Mouse (Mus musculus) embryo, embryonic 11 days (tissue): ENCODE data around the gene Miip.

ENCODE experiments used
- DNase-seq: peaks from one replicate; pipeline ENCODE4 v3.0.0-alpha.2; 2015

Gene Miip

GRCm38 (mm10) chr4:147868450-147869031, at the start of gene Miip, which contains the start of gene Fv1:
Gene Miip, minus strand, starts transcription at chr4:147868816.
Gene Fv1, plus strand, starts transcription at chr4:147868979.
- DNase-seq: peak; percentile 98

- DNase-seq: no peak
Measured at GRCm38 (mm10) chr4:147909486-147909885, 40.9 kb upstream of the Miip start.

- DNase-seq: no peak
Measured at GRCm38 (mm10) chr4:147906230-147906629, 37.6 kb upstream of the Miip start.

GRCm38 (mm10) chr4:147905090-147905659, 36.6 kb upstream of the Miip start:
- no peak for DNase-seq

GRCm38 (mm10) chr4:147904313-147905089, 35.9 kb upstream of the Miip start, which contains the start of gene Mfn2:
Gene Mfn2, minus strand, starts transcription at chr4:147904704.
- peak; percentile 94 for DNase-seq

GRCm38 (mm10) chr4:147903601-147904000, 35.0 kb upstream of the Miip start:
- DNase-seq: no peak

GRCm38 (mm10) chr4:147902906-147903500, 34.4 kb upstream of the Miip start:
- DNase-seq: no peak

- DNase-seq: no peak
Measured at GRCm38 (mm10) chr4:147900452-147900851, 31.8 kb upstream of the Miip start.

- DNase-seq: no peak
Measured at GRCm38 (mm10) chr4:147897348-147897747, 28.7 kb upstream of the Miip start.

- no peak for DNase-seq
Measured at GRCm38 (mm10) chr4:147896411-147896810, 27.8 kb upstream of the Miip start.

GRCm38 (mm10) chr4:147895815-147896330, 27.3 kb upstream of the Miip start:
- DNase-seq: no peak

GRCm38 (mm10) chr4:147890341-147890740, 21.7 kb upstream of the Miip start:
- no peak for DNase-seq

- DNase-seq: no peak
Measured at GRCm38 (mm10) chr4:147888237-147888636, 19.6 kb upstream of the Miip start.

- no peak for DNase-seq
Measured at GRCm38 (mm10) chr4:147887277-147887676, 18.7 kb upstream of the Miip start.

- no peak for DNase-seq
Measured at GRCm38 (mm10) chr4:147886158-147886557, 17.5 kb upstream of the Miip start.

GRCm38 (mm10) chr4:147884138-147884537, 15.5 kb upstream of the Miip start:
- no peak for DNase-seq

- no peak for DNase-seq
Measured at GRCm38 (mm10) chr4:147883041-147883440, 14.4 kb upstream of the Miip start.

- no peak for DNase-seq
Measured at GRCm38 (mm10) chr4:147881792-147882191, 13.2 kb upstream of the Miip start.

- no peak for DNase-seq
Measured at GRCm38 (mm10) chr4:147879865-147880264, 11.2 kb upstream of the Miip start.

- no peak for DNase-seq
Measured at GRCm38 (mm10) chr4:147879456-147879855, 10.8 kb upstream of the Miip start.

GRCm38 (mm10) chr4:147878537-147878936, 9.9 kb upstream of the Miip start:
- no peak for DNase-seq

- no peak for DNase-seq
Measured at GRCm38 (mm10) chr4:147875852-147876575, 7.4 kb upstream of the Miip start.

GRCm38 (mm10) chr4:147869238-147869637, 622 bp upstream of the Miip start:
- DNase-seq: peak; percentile 5
